Comparison of ENCODE assay signal across 12 mouse cellular contexts in genomic region chr17:31540809-31541459, GRCm38 (mm10). TPM values are rescaled to one million over a fixed set of nuclear protein-coding genes. Genes with fewer than 3 reads are reported as not detected.
DNase-seq lines count a peak whose midpoint lies in the region; ATAC-seq lines count a peak whose summit lies in the region.
"Had no signal": no experiment of that assay in that cellular context is flagged by ENCODE, and none has a peak within 500 bp of the region (broad histone marks: within the 10 kb centered on the region; RNA-seq: fewer than 3 reads in every experiment).

No protein-coding gene starts in this region.

- no peaks in the 10 kb centered on the region for H3K9me3 ChIP-seq in kidney, embryonic 15.5 days (replicated peaks)
- no peaks in the 10 kb centered on the region for H3K9me3 ChIP-seq in embryonic facial prominence, embryonic 12.5 days
- no peaks in the 10 kb centered on the region for H3K9me3 ChIP-seq in hindbrain, embryonic 12.5 days (replicated peaks)
- no peaks in the 10 kb centered on the region for H3K9me3 ChIP-seq in midbrain, embryonic 15.5 days
- H3K9me3 ChIP-seq: heart, embryonic 10.5 days had no signal

- H3K27me3 ChIP-seq in kidney, embryonic 15.5 days: no peaks in the 10 kb centered on the region
- H3K27me3 ChIP-seq in embryonic facial prominence, embryonic 12.5 days: no peaks in the 10 kb centered on the region
- H3K27me3 ChIP-seq in hindbrain, embryonic 12.5 days: no peaks in the 10 kb centered on the region
- H3K27me3 ChIP-seq in midbrain, embryonic 15.5 days (replicated peaks): no peaks in the 10 kb centered on the region
- H3K27me3 ChIP-seq: Patski had no signal

- no peak for ATAC-seq in kidney, embryonic 15.5 days (replicated peaks; ENCODE audit: low FRiP score)
- no peak for ATAC-seq in embryonic facial prominence, embryonic 12.5 days (ENCODE audit: insufficient number of reproducible peaks, insufficient read depth, low FRiP score, low TSS enrichment)
- ATAC-seq in hindbrain, embryonic 12.5 days (ENCODE audit: low FRiP score): no peak
- no peak for ATAC-seq in midbrain, embryonic 15.5 days (replicated peaks)
- ATAC-seq: Patski had no signal

- no peak overlapping the region for H3K9ac ChIP-seq in kidney, embryonic 15.5 days
- no peak overlapping the region for H3K9ac ChIP-seq in embryonic facial prominence, embryonic 12.5 days
- no peak overlapping the region for H3K9ac ChIP-seq in hindbrain, embryonic 12.5 days
- no peak overlapping the region for H3K9ac ChIP-seq in midbrain, embryonic 15.5 days

- H3K36me3 ChIP-seq in kidney, embryonic 15.5 days: no peaks in the 10 kb centered on the region
- no peaks in the 10 kb centered on the region for H3K36me3 ChIP-seq in embryonic facial prominence, embryonic 12.5 days
- no peaks in the 10 kb centered on the region for H3K36me3 ChIP-seq in hindbrain, embryonic 12.5 days
- no peaks in the 10 kb centered on the region for H3K36me3 ChIP-seq in midbrain, embryonic 15.5 days (replicated peaks)
- H3K36me3 ChIP-seq: heart, embryonic 10.5 days had no signal

- H3K4me3 ChIP-seq in kidney, embryonic 15.5 days (replicated peaks): no peak overlapping the region
- no peak overlapping the region for H3K4me3 ChIP-seq in embryonic facial prominence, embryonic 12.5 days
- no peak overlapping the region for H3K4me3 ChIP-seq in hindbrain, embryonic 12.5 days
- H3K4me3 ChIP-seq in midbrain, embryonic 15.5 days: no peak overlapping the region
- H3K4me3 ChIP-seq: heart, embryonic 10.5 days had no signal

- no peak for DNase-seq in kidney, adult 9 months
- no peak for DNase-seq in T-cell, adult 2 months (ENCODE audit: low spot score)
- no peak for DNase-seq in embryo, embryonic 9.5 days (ENCODE audit: extremely low spot score)
- DNase-seq: cerebellum, adult 11 months; thymus, postnatal 14 days had no signal

- 29% methylated on average over 4 of the region's 4 CpGs for WGBS in kidney, embryonic 15.5 days
- WGBS in embryonic facial prominence, embryonic 12.5 days: 47% methylated on average over 4 of the region's 4 CpGs
- 36% methylated on average over 4 of the region's 4 CpGs for WGBS in hindbrain, embryonic 12.5 days
- WGBS in midbrain, embryonic 15.5 days: 50% methylated on average over 4 of the region's 4 CpGs

- peak overlapping the region; percentile 52; the same call in 1 of the 2 replicates for H3K27ac ChIP-seq in kidney, embryonic 15.5 days
- peak overlapping the region; percentile 73 for H3K27ac ChIP-seq in embryonic facial prominence, embryonic 12.5 days
- H3K27ac ChIP-seq in hindbrain, embryonic 12.5 days: peak overlapping the region; percentile 76
- H3K27ac ChIP-seq in midbrain, embryonic 15.5 days: peak overlapping the region; percentile 38; the same call in 1 of the 2 replicates
- H3K27ac ChIP-seq: heart, embryonic 10.5 days had no signal

- peaks cover 17% of the 10 kb centered on the region for H3K4me1 ChIP-seq in kidney, embryonic 15.5 days
- peaks cover 16% of the 10 kb centered on the region for H3K4me1 ChIP-seq in embryonic facial prominence, embryonic 12.5 days
- peaks cover 26% of the 10 kb centered on the region for H3K4me1 ChIP-seq in hindbrain, embryonic 12.5 days
- H3K4me1 ChIP-seq in midbrain, embryonic 15.5 days: peaks cover 1% of the 10 kb centered on the region

- H3K4me2 ChIP-seq in kidney, embryonic 15.5 days: no peak overlapping the region
- no peak overlapping the region for H3K4me2 ChIP-seq in embryonic facial prominence, embryonic 12.5 days (replicated peaks)
- no peak overlapping the region for H3K4me2 ChIP-seq in hindbrain, embryonic 12.5 days (replicated peaks)
- no peak overlapping the region for H3K4me2 ChIP-seq in midbrain, embryonic 15.5 days
- H3K4me2 ChIP-seq: liver, embryonic 11.5 days had no signal

RNA-seq across cellular contexts. Expression of gene Ndufv3, which starts 21.0 kb away (rescaled TPM):
- 261 TPM in 2 replicates for polyA plus RNA-seq in kidney, embryonic 15.5 days (2015; fragmentation: Nextera tagmentation; extraction: Ambion mirVana)
- 219 and 253 TPM in 2 replicates for polyA plus RNA-seq in embryonic facial prominence, embryonic 12.5 days (2016; fragmentation: Nextera tagmentation; extraction: Ambion mirVana)
- 230 and 273 TPM in 2 replicates for polyA plus RNA-seq in hindbrain, embryonic 12.5 days (2016; fragmentation: Nextera tagmentation; extraction: Ambion mirVana)
- polyA plus RNA-seq in midbrain, embryonic 15.5 days (2015; fragmentation: Nextera tagmentation; extraction: Ambion mirVana): 426 and 433 TPM in 2 replicates

RNA-seq across cellular contexts. Expression of gene Wdr4, which starts 21.2 kb away (rescaled TPM):
- 46.5 and 49.6 TPM in 2 replicates for polyA plus RNA-seq in kidney, embryonic 15.5 days (2015; fragmentation: Nextera tagmentation; extraction: Ambion mirVana)
- polyA plus RNA-seq in embryonic facial prominence, embryonic 12.5 days (2016; fragmentation: Nextera tagmentation; extraction: Ambion mirVana): 39.8 and 44.5 TPM in 2 replicates
- 36.2 and 39.0 TPM in 2 replicates for polyA plus RNA-seq in hindbrain, embryonic 12.5 days (2016; fragmentation: Nextera tagmentation; extraction: Ambion mirVana)
- polyA plus RNA-seq in midbrain, embryonic 15.5 days (2015; fragmentation: Nextera tagmentation; extraction: Ambion mirVana): 42.2 and 45.3 TPM in 2 replicates

RNA-seq across cellular contexts. Expression of gene Pknox1, which starts 23.6 kb away (rescaled TPM):
- 36.7 and 40.5 TPM in 2 replicates for polyA plus RNA-seq in kidney, embryonic 15.5 days (2015; fragmentation: Nextera tagmentation; extraction: Ambion mirVana)
- 26.7 and 27.1 TPM in 2 replicates for polyA plus RNA-seq in embryonic facial prominence, embryonic 12.5 days (2016; fragmentation: Nextera tagmentation; extraction: Ambion mirVana)
- polyA plus RNA-seq in hindbrain, embryonic 12.5 days (2016; fragmentation: Nextera tagmentation; extraction: Ambion mirVana): 39.8 and 40.2 TPM in 2 replicates
- 21.0 and 21.6 TPM in 2 replicates for polyA plus RNA-seq in midbrain, embryonic 15.5 days (2015; fragmentation: Nextera tagmentation; extraction: Ambion mirVana)
